Mouse (Mus musculus) megakaryocyte, embryonic 14.5 days (primary cell): ENCODE results near the gene Get4. TPM values are rescaled to one million over a fixed set of nuclear protein-coding genes. Genes with fewer than 3 reads are reported as not detected.

ENCODE experiments used
- H3K27me3 ChIP-seq: replicated peaks from 2 replicates; pipeline ENCODE3; 2012; ENCODE audit warnings: inconsistent platforms
- H3K36me3 ChIP-seq: replicated peaks from 2 replicates; pipeline ENCODE3; 2012; ENCODE audit warnings: low read length, inconsistent platforms, mixed read lengths
- H3K4me1 ChIP-seq: 2 replicates; pipeline ENCODE4 v1.6.1; 2012; ENCODE audit warnings: inconsistent platforms
- H3K4me3 ChIP-seq: replicated peaks from 2 replicates; pipeline ENCODE3; 2012; ENCODE audit warnings: moderate library complexity, mild to moderate bottlenecking, inconsistent platforms
- H3K9me3 ChIP-seq: 2 replicates; pipeline ENCODE4 v1.6.1; 2012; ENCODE audit warnings: inconsistent platforms
- FLI1 ChIP-seq: IDR thresholded peaks from 2 replicates; pipeline ENCODE4 v1.6.1; 2012; ENCODE audit warnings: low read length, inconsistent platforms, mixed read lengths
- GATA1 ChIP-seq: IDR thresholded peaks from 3 replicates; pipeline ENCODE4 v1.6.1; 2012; ENCODE audit warnings: mixed read lengths, low read length, inconsistent platforms, borderline replicate concordance
- polyA plus RNA-seq: library from polyadenylated mRNA; stranded (reverse); fragments of >175 nt; gene quantifications from 2 replicates; pipeline ENCODE4 v1.2.3, GENCODE M21; 2012; ENCODE audit warnings: low replicate concordance; ENCODE audit not compliant: insufficient read depth

Get4 gene
- polyA plus RNA-seq, 1 experiment = 58.7 TPM

GRCm38 (mm10) chr5:139288591-139288990 is 36.5 kb downstream of the Get4 start:
- peak overlapping the region; percentile 48 for H3K4me3 ChIP-seq
- H3K9me3 ChIP-seq = no peaks in the 10 kb centered on the region
- TF ChIP-seq FLI1 (no peak), GATA1 (no peak)
- H3K36me3 ChIP-seq = peaks cover 76% of the 10 kb centered on the region
- H3K4me1 ChIP-seq = peaks cover 93% of the 10 kb centered on the region
- no peaks in the 10 kb centered on the region for H3K27me3 ChIP-seq

DNA sequence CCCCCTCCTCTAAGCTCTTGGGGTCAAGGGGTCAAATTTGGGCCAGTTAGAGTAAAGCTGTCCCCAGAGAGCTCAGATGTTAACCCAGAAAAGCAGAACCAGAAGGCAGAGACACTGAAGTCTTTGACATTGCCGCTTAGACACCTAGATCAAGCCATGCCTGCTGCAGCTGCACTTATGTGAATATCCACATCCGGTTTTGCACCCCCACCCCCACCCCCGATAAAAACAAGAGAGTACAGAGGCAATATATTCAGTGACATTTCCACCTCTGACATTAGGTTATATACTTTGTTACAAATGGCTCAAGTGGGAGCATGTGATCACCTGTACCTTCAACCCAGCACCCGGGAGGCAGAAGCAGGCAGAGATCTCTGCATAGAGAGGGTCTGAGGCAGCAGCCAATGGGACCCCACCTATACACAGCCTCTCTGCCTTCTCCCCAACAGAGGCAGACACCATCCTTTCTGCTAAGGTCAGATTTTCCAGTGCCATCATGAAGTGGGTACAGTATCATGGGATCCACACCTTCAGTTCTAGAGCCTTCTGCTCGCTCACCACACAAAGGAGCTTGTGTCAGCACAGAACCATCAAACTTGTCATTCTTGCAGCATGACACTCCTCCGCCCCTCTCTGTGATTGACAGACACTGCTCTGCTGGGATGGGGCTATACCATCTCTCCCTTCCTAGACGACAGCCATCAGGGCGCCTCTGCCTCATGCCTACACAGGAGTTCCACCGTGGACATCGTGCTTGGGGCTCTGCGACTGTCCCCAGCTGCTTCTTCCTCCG is 38.5 kb downstream of the Get4 start:
- Histone ChIP-seq H3K36me3 (peaks cover 77% of the 10 kb centered on the region), H3K27me3 (no peaks in the 10 kb centered on the region), H3K9me3 (peaks cover 18% of the 10 kb centered on the region), H3K4me3 (no peak overlapping the region), H3K4me1 (peaks cover 93% of the 10 kb centered on the region)
- TF ChIP-seq GATA1 (no peak), FLI1 (no peak)

- H3K36me3 ChIP-seq = peaks cover 82% of the 10 kb centered on the region
- H3K27me3 ChIP-seq = no peaks in the 10 kb centered on the region
- peaks cover 81% of the 10 kb centered on the region for H3K4me1 ChIP-seq
- TF ChIP-seq FLI1 = no peak
- TF ChIP-seq GATA1 = no peak
- H3K4me3 ChIP-seq = no peak overlapping the region
- peaks cover 22% of the 10 kb centered on the region for H3K9me3 ChIP-seq
Measured at GRCm38 (mm10) chr5:139291811-139292560, 39.9 kb downstream of the Get4 start.

DNA sequence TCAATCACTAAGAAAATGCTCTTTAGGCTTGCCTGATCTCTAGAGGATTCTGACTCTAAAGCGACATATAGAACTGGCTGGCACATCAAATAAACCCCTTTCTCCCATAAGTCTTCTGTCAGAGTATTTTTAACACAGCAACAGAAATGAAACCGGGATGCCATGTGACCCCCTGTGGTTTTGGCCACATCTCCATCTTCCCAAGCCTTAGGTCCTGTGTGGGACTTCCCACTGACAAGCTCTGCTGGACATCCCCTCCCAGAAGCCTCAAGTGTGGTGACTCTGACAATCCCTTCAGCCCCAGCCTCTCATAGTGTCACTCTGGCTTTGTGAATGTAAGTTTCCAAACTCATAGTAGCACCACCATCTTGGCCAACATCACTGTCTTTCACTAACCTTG is 42.0 kb downstream of the Get4 start:
- peaks cover 95% of the 10 kb centered on the region for H3K36me3 ChIP-seq
- H3K4me1 ChIP-seq = peaks cover 81% of the 10 kb centered on the region
- no peaks in the 10 kb centered on the region for H3K27me3 ChIP-seq
- peaks cover 22% of the 10 kb centered on the region for H3K9me3 ChIP-seq
- TF ChIP-seq FLI1 (no peak), GATA1 (no peak)
- peak overlapping the region; percentile 50 for H3K4me3 ChIP-seq

- H3K4me1 ChIP-seq = peaks cover 87% of the 10 kb centered on the region
- TF ChIP-seq GATA1 = no peak
- no peak for TF ChIP-seq FLI1
- peaks cover 22% of the 10 kb centered on the region for H3K9me3 ChIP-seq
- H3K27me3 ChIP-seq = no peaks in the 10 kb centered on the region
- no peak overlapping the region for H3K4me3 ChIP-seq
- peaks cover 86% of the 10 kb centered on the region for H3K36me3 ChIP-seq
Measured at GRCm38 (mm10) chr5:139297092-139297491, 45.0 kb downstream of the Get4 start.

- Histone ChIP-seq H3K4me1 (peaks cover 87% of the 10 kb centered on the region), H3K4me3 (no peak overlapping the region), H3K9me3 (peaks cover 22% of the 10 kb centered on the region), H3K27me3 (no peaks in the 10 kb centered on the region), H3K36me3 (peaks cover 86% of the 10 kb centered on the region)
- TF ChIP-seq FLI1 (no peak), GATA1 (no peak)
Measured at GRCm38 (mm10) chr5:139297745-139298144, 45.6 kb downstream of the Get4 start.

- H3K9me3 ChIP-seq = no peaks in the 10 kb centered on the region
- peaks cover 83% of the 10 kb centered on the region for H3K4me1 ChIP-seq
- no peak for TF ChIP-seq GATA1
- TF ChIP-seq FLI1 = no peak
Measured at GRCm38 (mm10) chr5:139302101-139302500, 50.0 kb downstream of the Get4 start.

DNA sequence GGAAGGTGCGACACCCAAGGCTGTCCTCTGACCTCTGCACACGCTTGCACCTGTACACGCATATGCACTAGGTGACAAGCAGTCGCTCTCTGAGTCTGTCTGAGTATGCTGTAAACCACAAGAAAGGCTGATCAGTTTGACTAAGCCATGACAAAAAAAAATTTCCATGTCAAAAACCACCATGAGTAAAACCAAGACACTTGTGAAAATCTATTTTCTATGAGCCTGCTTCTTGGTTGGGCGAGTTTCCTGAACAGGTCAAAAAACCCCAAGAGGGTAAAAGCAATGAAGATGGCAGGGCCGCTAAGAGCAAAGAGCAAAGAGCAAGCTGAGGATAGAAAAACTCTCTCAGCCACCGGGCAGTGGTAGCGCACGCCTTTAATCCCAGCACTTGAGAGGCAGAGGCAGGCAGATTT is 51.5 kb downstream of the Get4 start:
- Histone ChIP-seq H3K27me3 (no peaks in the 10 kb centered on the region), H3K36me3 (peaks cover 72% of the 10 kb centered on the region), H3K9me3 (no peaks in the 10 kb centered on the region), H3K4me1 (peaks cover 67% of the 10 kb centered on the region), H3K4me3 (no peak overlapping the region)
- TF ChIP-seq FLI1 = no peak
- TF ChIP-seq GATA1 = no peak

More at GRCm38 (mm10) chr5:139302101-139302500, 50.0 kb downstream of the Get4 start:
- H3K4me3 ChIP-seq = no peak overlapping the region
- peaks cover 79% of the 10 kb centered on the region for H3K36me3 ChIP-seq
- no peaks in the 10 kb centered on the region for H3K27me3 ChIP-seq

DNA sequence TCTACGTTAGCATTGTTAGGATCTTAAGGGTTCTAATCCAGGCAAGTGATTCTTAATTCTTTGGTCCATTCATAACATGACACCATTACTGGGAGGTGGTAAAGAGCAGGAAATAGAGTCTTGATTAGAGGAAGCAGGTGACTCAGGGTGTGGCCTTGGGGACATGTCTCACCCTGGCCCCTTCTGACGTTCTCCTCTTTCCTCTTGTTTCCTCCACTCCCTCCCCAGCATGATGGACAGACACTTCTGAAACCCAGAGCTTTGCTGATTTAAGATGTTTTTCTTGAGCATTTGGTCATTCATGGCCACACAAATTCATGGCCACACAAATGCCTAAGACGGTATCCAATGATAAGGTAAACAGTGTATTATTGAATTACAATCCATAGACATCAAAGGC is 57.8 kb downstream of the Get4 start:
- Histone ChIP-seq H3K4me3 (no peak overlapping the region), H3K27me3 (no peaks in the 10 kb centered on the region), H3K4me1 (peaks cover 55% of the 10 kb centered on the region), H3K36me3 (peaks cover 63% of the 10 kb centered on the region), H3K9me3 (no peaks in the 10 kb centered on the region)
- no peak for TF ChIP-seq GATA1
- no peak for TF ChIP-seq FLI1

DNA sequence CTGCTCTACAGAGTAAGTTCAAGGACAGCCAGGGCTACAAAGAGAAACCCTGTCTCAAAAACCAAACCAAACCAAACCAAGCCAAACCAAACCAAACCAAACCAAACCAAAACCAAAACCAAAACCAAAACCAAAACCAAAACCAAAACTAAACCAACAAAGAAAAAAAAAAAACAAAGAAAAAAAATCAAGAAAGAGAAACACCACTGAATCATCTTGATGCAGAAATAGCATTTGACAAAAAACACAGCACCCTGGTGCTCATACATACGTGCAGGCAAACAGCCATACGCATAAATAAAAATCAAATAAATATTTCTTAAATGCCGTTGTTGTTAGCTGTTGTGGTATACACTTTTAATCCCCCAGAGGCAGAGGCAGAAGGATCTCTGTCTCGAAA is 58.4 kb downstream of the Get4 start:
- Histone ChIP-seq H3K27me3 (no peaks in the 10 kb centered on the region), H3K36me3 (peaks cover 62% of the 10 kb centered on the region), H3K4me3 (no peak overlapping the region), H3K4me1 (peaks cover 53% of the 10 kb centered on the region), H3K9me3 (no peaks in the 10 kb centered on the region)
- no peak for TF ChIP-seq GATA1
- no peak for TF ChIP-seq FLI1
